ENCODE assay signal across 11 mouse cellular contexts in genomic region chr14:62370819-62371218, GRCm38 (mm10).
DNase-seq lines count a peak whose midpoint lies in the region; ATAC-seq lines count a peak whose summit lies in the region.
"Had no signal": no experiment of that assay in that cellular context is flagged by ENCODE, and none has a peak within 500 bp of the region (broad histone marks: within the 10 kb centered on the region; RNA-seq: fewer than 3 reads in every experiment).

No protein-coding gene starts in this region.

- DNase-seq in 416B (ENCODE audit: low read depth), result peak; percentile 85
- DNase-seq in adrenal gland, postnatal 10 days, result peak; percentile 67
- peak; percentile 54 for DNase-seq in heart, postnatal 25 days (ENCODE audit: low spot score)
- peak; percentile 67 to 84 for DNase-seq in lung, adult 18-20 months
- DNase-seq in forebrain, embryonic 10.5 days (ENCODE audit: extremely low spot score, low spot score), result no peak
- no peak for DNase-seq in left cerebral cortex, postnatal 4 days
- DNase-seq: liver, embryonic 13.5 days had no signal

- no peaks in the 10 kb centered on the region for H3K9me3 ChIP-seq in forebrain, embryonic 10.5 days
- no peaks in the 10 kb centered on the region for H3K9me3 ChIP-seq in midbrain, embryonic 13.5 days
- no peaks in the 10 kb centered on the region for H3K9me3 ChIP-seq in forebrain, embryonic 12.5 days
- H3K9me3 ChIP-seq: liver, embryonic 13.5 days; neural tube, embryonic 12.5 days had no signal

- 88% methylated on average over 6 of the region's 6 CpGs for WGBS in forebrain, embryonic 10.5 days
- WGBS in midbrain, embryonic 13.5 days, result 92% methylated on average over 6 of the region's 6 CpGs
- 82% methylated on average over 6 of the region's 6 CpGs for WGBS in forebrain, embryonic 12.5 days

- no peak overlapping the region for H3K9ac ChIP-seq in midbrain, embryonic 13.5 days (replicated peaks)
- H3K9ac ChIP-seq in forebrain, embryonic 12.5 days, result no peak overlapping the region
- H3K9ac ChIP-seq: hindbrain, embryonic 14.5 days; liver, embryonic 13.5 days; neural tube, embryonic 12.5 days had no signal

- H3K4me2 ChIP-seq in midbrain, embryonic 13.5 days (replicated peaks), result no peak overlapping the region
- H3K4me2 ChIP-seq in forebrain, embryonic 12.5 days, result no peak overlapping the region
- H3K4me2 ChIP-seq: hindbrain, embryonic 14.5 days; liver, embryonic 13.5 days; neural tube, embryonic 12.5 days had no signal

- H3K36me3 ChIP-seq in forebrain, embryonic 10.5 days (replicated peaks), result peaks cover 52% of the 10 kb centered on the region
- H3K36me3 ChIP-seq in midbrain, embryonic 13.5 days, result peaks cover 24% of the 10 kb centered on the region
- H3K36me3 ChIP-seq in forebrain, embryonic 12.5 days (replicated peaks), result peaks cover 28% of the 10 kb centered on the region

- intact Hi-C loops in heart, postnatal 25 days (cut with DNase I), result no loop called here
- intact Hi-C loops in left cerebral cortex, postnatal 4 days (cut with DNase I), result no loop called here

- H3K4me3 ChIP-seq in forebrain, embryonic 10.5 days, result no peak overlapping the region
- no peak overlapping the region for H3K4me3 ChIP-seq in midbrain, embryonic 13.5 days (replicated peaks)
- no peak overlapping the region for H3K4me3 ChIP-seq in forebrain, embryonic 12.5 days (replicated peaks)
- H3K4me3 ChIP-seq: liver, embryonic 13.5 days; neural tube, embryonic 12.5 days had no signal

- H3K4me1 ChIP-seq in forebrain, embryonic 10.5 days, result no peaks in the 10 kb centered on the region
- no peaks in the 10 kb centered on the region for H3K4me1 ChIP-seq in midbrain, embryonic 13.5 days (replicated peaks)
- no peaks in the 10 kb centered on the region for H3K4me1 ChIP-seq in forebrain, embryonic 12.5 days
- H3K4me1 ChIP-seq: neural tube, embryonic 12.5 days had no signal

- ATAC-seq in midbrain, embryonic 13.5 days, result no peak
- no peak for ATAC-seq in forebrain, embryonic 12.5 days (ENCODE audit: low FRiP score)

- no peaks in the 10 kb centered on the region for H3K27me3 ChIP-seq in forebrain, embryonic 10.5 days (ENCODE audit: poor library complexity, severe bottlenecking)
- no peaks in the 10 kb centered on the region for H3K27me3 ChIP-seq in midbrain, embryonic 13.5 days
- no peaks in the 10 kb centered on the region for H3K27me3 ChIP-seq in forebrain, embryonic 12.5 days
- H3K27me3 ChIP-seq: liver, embryonic 13.5 days; neural tube, embryonic 12.5 days had no signal

- no peak overlapping the region for H3K27ac ChIP-seq in forebrain, embryonic 10.5 days
- no peak overlapping the region for H3K27ac ChIP-seq in midbrain, embryonic 13.5 days
- no peak overlapping the region for H3K27ac ChIP-seq in forebrain, embryonic 12.5 days
- H3K27ac ChIP-seq: hindbrain, embryonic 14.5 days; liver, embryonic 13.5 days; neural tube, embryonic 12.5 days had no signal

Comparison
In these comparisons a context has a peak if more than half of its experiments do, and no peak if none do; other contexts are left out.
1. DNase-seq: peak in 416B (single experiment), adrenal gland, postnatal 10 days (single experiment), heart, postnatal 25 days (single experiment) and lung, adult 18-20 months (2 of 2); none in forebrain, embryonic 10.5 days (single experiment) and left cerebral cortex, postnatal 4 days (single experiment).